In the genomic region with DNA sequence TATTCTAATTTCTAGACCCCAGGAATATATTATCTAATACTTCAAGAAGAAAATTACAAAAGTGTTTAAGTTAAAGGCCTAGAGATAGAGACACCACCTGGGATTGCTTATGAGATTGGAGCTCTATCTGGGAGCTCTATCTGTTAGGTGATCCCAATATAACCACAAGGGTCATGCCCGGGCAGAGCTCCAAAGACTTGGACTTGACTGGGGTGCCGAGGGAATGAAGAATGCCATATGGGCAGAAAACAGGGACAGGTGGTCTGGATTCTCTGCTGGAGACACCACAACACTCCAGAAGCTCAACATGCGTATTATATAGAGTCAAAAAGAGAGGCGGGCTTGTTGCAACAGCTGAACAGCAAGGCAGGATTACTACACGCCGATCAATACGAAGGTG, we compare ENCODE assay signal across 13 mouse cellular contexts.
DNase-seq lines count a peak whose midpoint lies in the region; ATAC-seq lines count a peak whose summit lies in the region.
"Had no signal": no experiment of that assay in that cellular context is flagged by ENCODE, and none has a peak within 500 bp of the region (broad histone marks: within the 10 kb centered on the region; RNA-seq: fewer than 3 reads in every experiment).

No protein-coding gene starts in this region.

- intact Hi-C loops in left cerebral cortex, postnatal 4 days (cut with DNase I): no loop called here
- intact Hi-C loops in left cerebral cortex, postnatal 25 days (cut with DNase I): no loop called here

- ATAC-seq in monocyte, adult 5-6 weeks (replicated peaks; ENCODE audit: insufficient number of reproducible peaks, low FRiP score, low TSS enrichment, poor library complexity, severe bottlenecking): no peak
- ATAC-seq: forebrain, embryonic 13.5 days; forebrain, postnatal 0 days; intestine, embryonic 16.5 days had no signal

- peak; percentile 47 for DNase-seq in left cerebral cortex, postnatal 4 days
- no peak for DNase-seq in left cerebral cortex, postnatal 25 days (ENCODE audit: low spot score in 2 of 2)
- peak; percentile 75 for DNase-seq in cerebellum, adult 9-10 months
- DNase-seq in cerebellum, postnatal 25 days: peak; percentile 68 to 83
- DNase-seq in thymus, postnatal 25 days: no peak
- DNase-seq: adrenal gland, adult 2 months; adrenal gland, postnatal 25 days; forebrain, postnatal 0 days; gastrocnemius, postnatal 14 days; heart, postnatal 36 days had no signal

Comparison
In these comparisons a context has a peak if more than half of its experiments do, and no peak if none do; other contexts are left out.
1. DNase-seq: peak in left cerebral cortex, postnatal 4 days (single experiment), cerebellum, adult 9-10 months (single experiment) and cerebellum, postnatal 25 days (2 of 2); none in left cerebral cortex, postnatal 25 days (0 of 2) and thymus, postnatal 25 days (single experiment).